Mouse (Mus musculus) cerebellum, adult 11 months (tissue): ENCODE measurements around the gene Ern1.

ENCODE experiments used
- DNase-seq: peaks from one replicate; pipeline ENCODE4 v3.0.0; 2022

The Ern1 gene

GRCm38 (mm10) chr11:106386409-106386808 lies 101.2 kb downstream of the Ern1 start:
- DNase-seq, result no peak

- DNase-seq, result no peak
Observed at GRCm38 (mm10) chr11:106383051-106383790, 104.4 kb downstream of the Ern1 start.

- no peak for DNase-seq
Observed at GRCm38 (mm10) chr11:106382424-106382823, 105.2 kb downstream of the Ern1 start.

GRCm38 (mm10) chr11:106381883-106382282 lies 105.8 kb downstream of the Ern1 start:
- DNase-seq, result no peak

- DNase-seq, result no peak
Observed at GRCm38 (mm10) chr11:106381011-106381410, 106.6 kb downstream of the Ern1 start.

GRCm38 (mm10) chr11:106374979-106375378 lies 112.7 kb downstream of the Ern1 start:
- no peak for DNase-seq

- DNase-seq, result no peak
Observed at GRCm38 (mm10) chr11:106374559-106374958, 113.1 kb downstream of the Ern1 start.

- no peak for DNase-seq
Observed at GRCm38 (mm10) chr11:106373998-106374397, 113.7 kb downstream of the Ern1 start.

GRCm38 (mm10) chr11:106366316-106366715 lies 121.3 kb downstream of the Ern1 start:
- DNase-seq, result peak; percentile 65

- DNase-seq, result no peak
Observed at GRCm38 (mm10) chr11:106365366-106365765, 122.3 kb downstream of the Ern1 start, which contains the start of gene Prr29. Gene Prr29 (plus strand): TSS chr11:106365472.

- DNase-seq, result no peak
Observed at GRCm38 (mm10) chr11:106364712-106365111, 122.9 kb downstream of the Ern1 start.

- DNase-seq, result no peak
Observed at GRCm38 (mm10) chr11:106359350-106359749, 128.3 kb downstream of the Ern1 start.

- peak; percentile 66 for DNase-seq
Observed at GRCm38 (mm10) chr11:106355382-106356128, 132.1 kb downstream of the Ern1 start.

- no peak for DNase-seq
Observed at GRCm38 (mm10) chr11:106354181-106354580, 133.5 kb downstream of the Ern1 start.

- no peak for DNase-seq
Observed at GRCm38 (mm10) chr11:106353188-106353587, 134.5 kb downstream of the Ern1 start, which contains the start of gene Scn4a. Gene Scn4a (minus strand): TSS chr11:106353288.

- no peak for DNase-seq
Observed at GRCm38 (mm10) chr11:106351941-106352340, 135.7 kb downstream of the Ern1 start.

GRCm38 (mm10) chr11:106351253-106351652 lies 136.4 kb downstream of the Ern1 start:
- no peak for DNase-seq

GRCm38 (mm10) chr11:106350853-106351252 lies 136.8 kb downstream of the Ern1 start:
- DNase-seq, result no peak

- no peak for DNase-seq
Observed at GRCm38 (mm10) chr11:106349772-106350171, 137.9 kb downstream of the Ern1 start.

- no peak for DNase-seq
Observed at GRCm38 (mm10) chr11:106344910-106345309, 142.7 kb downstream of the Ern1 start.
